Comparison of ENCODE assay signal across 11 mouse cellular contexts in genomic region chr10:24158470-24159254, GRCm38 (mm10). TPM values are rescaled to one million over a fixed set of nuclear protein-coding genes. Genes with fewer than 3 reads are reported as not detected.
DNase-seq lines count a peak whose midpoint lies in the region; ATAC-seq and TF ChIP-seq lines count a peak whose summit lies in the region.
"Had no signal": no experiment of that assay in that cellular context is flagged by ENCODE, and none has a peak within 500 bp of the region (broad histone marks: within the 10 kb centered on the region; RNA-seq: fewer than 3 reads in every experiment).

No protein-coding gene starts in this region.

- H3K4me3 ChIP-seq in kidney, postnatal 0 days (replicated peaks; ENCODE audit: low read depth, low read length), result no peak overlapping the region
- peak overlapping the region in 1 of 3 experiments; percentile 29 for H3K4me3 ChIP-seq in CH12.LX (replicated peaks in 1 of 3; ENCODE audit: low read depth in 2 of 3, low read length in 2 of 3, poor library complexity in 1 of 3)
- H3K4me3 ChIP-seq in bone marrow, adult 2 months (replicated peaks; ENCODE audit: control insufficient read depth, low read depth, low read length), result no peak overlapping the region
- no peak overlapping the region for H3K4me3 ChIP-seq in stomach, embryonic 15.5 days (replicated peaks)
- H3K4me3 ChIP-seq: liver, embryonic 15.5 days had no signal

- H3K9me3 ChIP-seq in kidney, postnatal 0 days (replicated peaks; ENCODE audit: low read length), result no peaks in the 10 kb centered on the region
- H3K9me3 ChIP-seq in CH12.LX (replicated peaks; ENCODE audit: low read length), result peaks cover 2% of the 10 kb centered on the region
- H3K9me3 ChIP-seq in stomach, embryonic 15.5 days, result no peaks in the 10 kb centered on the region
- H3K9me3 ChIP-seq: liver, embryonic 15.5 days had no signal

- no peak overlapping the region for H3K9ac ChIP-seq in kidney, postnatal 0 days (ENCODE audit: low read depth, low read length)
- H3K9ac ChIP-seq in CH12.LX (ENCODE audit: insufficient read depth, low read depth), result no peak overlapping the region
- H3K9ac ChIP-seq in stomach, embryonic 15.5 days, result no peak overlapping the region
- H3K9ac ChIP-seq: liver, embryonic 15.5 days had no signal

- ATAC-seq in kidney, postnatal 0 days (replicated peaks; ENCODE audit: low FRiP score, low read depth), result 0 out of 2 replicates have a peak, but pooled peaks have one; percentile 33
- ATAC-seq in stomach, embryonic 15.5 days (ENCODE audit: insufficient read depth, low FRiP score, low read depth), result 0 out of 2 replicates have a peak, but pooled peaks have one; percentile 22

- H3K4me1 ChIP-seq in kidney, postnatal 0 days (replicated peaks; ENCODE audit: insufficient read depth, low read length), result 0 out of 2 replicates have a peak, but pooled peaks cover 3% of the 10 kb centered on the region
- H3K4me1 ChIP-seq in CH12.LX (ENCODE audit: control insufficient read depth in 1 of 2, insufficient read depth in 2 of 2), result peaks cover 15 to 78% of the 10 kb centered on the region in 2 experiments
- H3K4me1 ChIP-seq in bone marrow, adult 2 months (ENCODE audit: control insufficient read depth, insufficient read depth, low read length), result peaks cover 6% of the 10 kb centered on the region
- H3K4me1 ChIP-seq in stomach, embryonic 15.5 days, result no peaks in the 10 kb centered on the region

- peaks cover 34% of the 10 kb centered on the region for H3K79me2 ChIP-seq in CH12.LX (replicated peaks; ENCODE audit: control insufficient read depth, extremely low read depth, insufficient read depth, poor library complexity, severe bottlenecking)

- no peak for TF ChIP-seq RAD21 in CH12.LX (IDR thresholded peaks at IDR 0.05; ENCODE audit: low read depth, low read length)

- in situ Hi-C loops in CH12.LX (cut with MboI; ENCODE audit: low pct_ligation_motif_present, low pct_unique_long_range_greater_than_20kb, low sequenced_read_pairs), result no loop called here

- no peak for TF ChIP-seq POLR2A in CH12.LX (IDR thresholded peaks at IDR 0.05; ENCODE audit: low read depth, low read length)
- 0 out of 2 replicates have a peak, but pooled peaks have one; percentile 13 for TF ChIP-seq POLR2A in bone marrow, adult 2 months (IDR thresholded peaks at IDR 0.05; ENCODE audit: borderline replicate concordance, control insufficient read depth, low read depth, low read length)

- no peak for TF ChIP-seq CTCF in kidney, postnatal 0 days (IDR thresholded peaks at IDR 0.05; ENCODE audit: low read depth)
- TF ChIP-seq CTCF in CH12.LX (conservative IDR thresholded peaks at IDR 0.05 in 1 of 2, IDR thresholded peaks at IDR 0.05 in 1 of 2; ENCODE audit: low read depth in 2 of 2, low read length in 2 of 2), result no peak
- TF ChIP-seq CTCF in bone marrow, adult 2 months (IDR thresholded peaks at IDR 0.05; ENCODE audit: control insufficient read depth, insufficient read depth, low read length), result no peak

- peak; percentile 81; the same call in 1 of the 2 replicates for TF ChIP-seq EP300 in CH12.LX (IDR thresholded peaks at IDR 0.05; ENCODE audit: low read length)

- no peaks in the 10 kb centered on the region for H3K27me3 ChIP-seq in kidney, postnatal 0 days (ENCODE audit: insufficient read depth, low read length)
- H3K27me3 ChIP-seq in CH12.LX (replicated peaks), result no peaks in the 10 kb centered on the region
- H3K27me3 ChIP-seq in stomach, embryonic 15.5 days (replicated peaks), result no peaks in the 10 kb centered on the region
- H3K27me3 ChIP-seq: liver, embryonic 15.5 days had no signal

- dilution Hi-C loops in CH12.LX (cut with MboI; ENCODE audit: extremely low pct_ligation_motif_present, extremely low pct_unique_long_range_greater_than_20kb, low sequenced_read_pairs), result no loop called here

- H3K36me3 ChIP-seq in kidney, postnatal 0 days (ENCODE audit: insufficient read depth, low read length), result peaks cover 33% of the 10 kb centered on the region
- peaks cover 27 to 50% of the 10 kb centered on the region in 2 experiments for H3K36me3 ChIP-seq in CH12.LX (replicated peaks in 1 of 2; ENCODE audit: control insufficient read depth in 1 of 2, insufficient read depth in 1 of 2, low read length in 1 of 2)
- H3K36me3 ChIP-seq in stomach, embryonic 15.5 days, result peaks cover 13% of the 10 kb centered on the region

- H3K27ac ChIP-seq in kidney, postnatal 0 days, result no peak overlapping the region
- peak overlapping the region; percentile 100 for H3K27ac ChIP-seq in CH12.LX (ENCODE audit: insufficient read depth, low read depth)
- H3K27ac ChIP-seq in bone marrow, adult 2 months (ENCODE audit: control insufficient read depth, insufficient read depth, low read depth, low read length, poor library complexity), result peak overlapping the region; percentile 4; the same call in 1 of the 2 replicates
- no peak overlapping the region for H3K27ac ChIP-seq in stomach, embryonic 15.5 days
- H3K27ac ChIP-seq: liver, embryonic 15.5 days had no signal

- no peak overlapping the region for H3K4me2 ChIP-seq in kidney, postnatal 0 days (ENCODE audit: low read length)
- peak overlapping the region; percentile 74 for H3K4me2 ChIP-seq in CH12.LX (ENCODE audit: insufficient read depth, low read depth, poor library complexity, severe bottlenecking)
- H3K4me2 ChIP-seq in stomach, embryonic 15.5 days, result no peak overlapping the region
- H3K4me2 ChIP-seq: liver, embryonic 15.5 days had no signal

- 96% methylated on average over 12 of the region's 12 CpGs for WGBS in kidney, postnatal 0 days
- 83% methylated on average over 12 of the region's 12 CpGs for WGBS in bone marrow, adult 2 months
- 93% methylated on average over 12 of the region's 12 CpGs for WGBS in stomach, embryonic 15.5 days

- DNase-seq in kidney, postnatal 0 days (ENCODE audit: low spot score), result no peak
- DNase-seq in kidney, adult 9 months, result no peak
- DNase-seq in CH12.LX (ENCODE audit: extremely low read depth), result peak; percentile 83
- DNase-seq in embryo, embryonic 10 days (ENCODE audit: low spot score), result no peak
- no peak for DNase-seq in frontal cortex, adult 2 months (ENCODE audit: extremely low spot score in 1 of 2, low spot score in 1 of 2)

TF ChIP-seq in CH12.LX, 34 proteins besides CTCF, POLR2A, EP300 and RAD21 (continues in another document):
- TF ChIP-seq SIN3A (IDR thresholded peaks at IDR 0.05; ENCODE audit: low read length) (no peak), BHLHE40 (IDR thresholded peaks at IDR 0.05; ENCODE audit: low read depth, low read length) (peak; percentile 48), MXI1 (IDR thresholded peaks at IDR 0.05; ENCODE audit: low read depth, low read length) (no peak), SMC3 (IDR thresholded peaks at IDR 0.05; ENCODE audit: low read depth, low read length) (no peak; the same call in 1 of the 2 replicates), USF2 (conservative IDR thresholded peaks at IDR 0.05; ENCODE audit: low read depth, low read length) (no peak), JUND (conservative IDR thresholded peaks at IDR 0.05; ENCODE audit: low read depth, low read length) (peak; percentile 64), USF1 (IDR thresholded peaks at IDR 0.05; ENCODE audit: low read depth, low read length) (no peak), ZNF384 (IDR thresholded peaks at IDR 0.05; ENCODE audit: low read depth, low read length) (no peak), MAX (IDR thresholded peaks at IDR 0.05; ENCODE audit: low read length) (peak; percentile 62), UBTF (IDR thresholded peaks at IDR 0.05; ENCODE audit: low read depth, low read length) (no peak), ZMIZ1 (IDR thresholded peaks at IDR 0.05; ENCODE audit: low read depth, low read length) (no peak), PAX5 (IDR thresholded peaks at IDR 0.05; ENCODE audit: low read length) (no peak), IRF4 (IDR thresholded peaks at IDR 0.05; ENCODE audit: low read depth, low read length) (peak; percentile 89), ZC3H11A (IDR thresholded peaks at IDR 0.05; ENCODE audit: low read depth, low read length) (no peak), MAFK (IDR thresholded peaks at IDR 0.05; ENCODE audit: insufficient replicate concordance, low read length) (no peak), MAZ (IDR thresholded peaks at IDR 0.05; ENCODE audit: low read depth, low read length) (peak; percentile 92), ELF1 (IDR thresholded peaks at IDR 0.05; ENCODE audit: low read depth, low read length) (no peak), GABPA (IDR thresholded peaks at IDR 0.05; ENCODE audit: insufficient replicate concordance, low read depth, low read length) (no peak), NELFE (IDR thresholded peaks at IDR 0.05; ENCODE audit: low read depth, low read length) (no peak), CHD2 (IDR thresholded peaks at IDR 0.05; ENCODE audit: low read length) (peak; percentile 31; the same call in 1 of the 2 replicates)

RNA-seq across cellular contexts. Expression of gene Stx7, which starts 9.6 kb away (rescaled TPM):
- polyA plus RNA-seq in kidney, postnatal 0 days (2015; fragmentation: Nextera tagmentation; extraction: Ambion mirVana), result 167 and 185 TPM in 2 replicates
- total RNA-seq in CH12.LX (2012; rRNA removed) (92.8 and 117 TPM in 2 replicates), CH12.LX (2014; rRNA removed) (176 and 194 TPM in 2 replicates)
- polyA plus RNA-seq in CH12.LX (2012; ENCODE audit: insufficient read length, low read depth), result 102 TPM in 2 replicates
- 15.6 and 33.0 TPM in 2 replicates for polyA plus RNA-seq in bone marrow, adult 2 months (2011; ENCODE audit: insufficient read depth, insufficient read length, low replicate concordance, missing spikeins)
- 87.8 and 91.1 TPM in 2 replicates for polyA plus RNA-seq in stomach, embryonic 15.5 days (2015; fragmentation: Nextera tagmentation; extraction: Ambion mirVana)
- polyA plus RNA-seq in frontal cortex, adult 2 months (2012; rRNA removed), result 174 and 175 TPM in 2 replicates

RNA-seq across cellular contexts. Expression of gene Taar9, which starts 49.3 kb away (rescaled TPM):
- not detected in 2 replicates for polyA plus RNA-seq in kidney, postnatal 0 days (2015; fragmentation: Nextera tagmentation; extraction: Ambion mirVana)
- total RNA-seq in CH12.LX (2012; rRNA removed) (not detected in 2 replicates), CH12.LX (2014; rRNA removed) (not detected in 2 replicates)
- not detected in 2 replicates for polyA plus RNA-seq in CH12.LX (2012; ENCODE audit: insufficient read length, low read depth)
- not detected in 2 replicates for polyA plus RNA-seq in bone marrow, adult 2 months (2011; ENCODE audit: insufficient read depth, insufficient read length, low replicate concordance, missing spikeins)
- 0.13 TPM in 1 of 2 replicates, not detected in the other for polyA plus RNA-seq in stomach, embryonic 15.5 days (2015; fragmentation: Nextera tagmentation; extraction: Ambion mirVana)
- not detected in 2 replicates for polyA plus RNA-seq in frontal cortex, adult 2 months (2012; rRNA removed)
- total RNA-seq: layer of hippocampus, postnatal 36 days; monocyte, adult 5-6 weeks had no signal
- polyA plus RNA-seq: liver, embryonic 15.5 days; stomach, embryonic 14.5 days had no signal

RNA-seq across cellular contexts. Expression of gene Taar8c, which starts 57.0 kb away (rescaled TPM):
- polyA plus RNA-seq in kidney, postnatal 0 days (2015; fragmentation: Nextera tagmentation; extraction: Ambion mirVana), result not detected in 2 replicates
- total RNA-seq in CH12.LX (2012; rRNA removed), result not detected in 2 replicates
- not detected in 2 replicates for total RNA-seq in CH12.LX (2014; rRNA removed)
- not detected in 2 replicates for polyA plus RNA-seq in CH12.LX (2012; ENCODE audit: insufficient read length, low read depth)
- polyA plus RNA-seq in bone marrow, adult 2 months (2011; ENCODE audit: insufficient read depth, insufficient read length, low replicate concordance, missing spikeins), result not detected in 2 replicates
- not detected in 2 replicates for polyA plus RNA-seq in stomach, embryonic 15.5 days (2015; fragmentation: Nextera tagmentation; extraction: Ambion mirVana)
- not detected in 2 replicates for polyA plus RNA-seq in frontal cortex, adult 2 months (2012; rRNA removed)
- total RNA-seq: layer of hippocampus, postnatal 36 days; monocyte, adult 5-6 weeks had no signal
- polyA plus RNA-seq: liver, embryonic 15.5 days; stomach, embryonic 14.5 days had no signal

Comparison
In these comparisons a context has a peak if more than half of its experiments do, and no peak if none do; other contexts are left out.
1. H3K27ac ChIP-seq: peak in CH12.LX (single experiment) and bone marrow, adult 2 months (single experiment); none in kidney, postnatal 0 days (single experiment) and stomach, embryonic 15.5 days (single experiment).